Mouse (Mus musculus) layer of hippocampus, postnatal 10 days (tissue): ENCODE measurements around the gene Gpr84. TPM values are rescaled to one million over a fixed set of nuclear protein-coding genes. Genes with fewer than 3 reads are reported as not detected.
"Not testable (repeated sequence)": the region's sequence is repeated elsewhere in the genome, so short reads cannot be mapped to it uniquely, and the experiment has no call there.

Experiments
- DNase-seq, 2 experiments: peaks; one replicate each; pipeline ENCODE4 v3.0.0; 2021; ENCODE audit warnings: low spot score in 2 of 2
- total RNA-seq, 2 experiments: library from RNA; stranded (reverse); gene quantifications; 2 replicates each; pipeline ENCODE4 v1.2.3; 2021

The Gpr84 gene
- total RNA-seq, 2 experiments from 2014 or later, result 0.89 to 1.0 TPM

GRCm38 (mm10) chr15:103292673-103293345, 17.6 kb downstream of the Gpr84 start:
- no peak for DNase-seq

- DNase-seq, result no peak
Observed at GRCm38 (mm10) chr15:103290843-103291242, 19.6 kb downstream of the Gpr84 start.

GRCm38 (mm10) chr15:103290417-103290816, 20.0 kb downstream of the Gpr84 start:
- no peak for DNase-seq

GRCm38 (mm10) chr15:103289600-103289999, 20.8 kb downstream of the Gpr84 start:
- DNase-seq, result no peak

GRCm38 (mm10) chr15:103285778-103286417, 24.5 kb downstream of the Gpr84 start:
- peak; percentile 68 to 77 for DNase-seq

- DNase-seq, result peak in 1 of 2 experiments; percentile 34
Observed at GRCm38 (mm10) chr15:103284647-103285046, 25.8 kb downstream of the Gpr84 start.

GRCm38 (mm10) chr15:103284066-103284465, 26.3 kb downstream of the Gpr84 start:
- peak in 1 of 2 experiments; percentile 55 for DNase-seq

- no peak for DNase-seq
Observed at GRCm38 (mm10) chr15:103281465-103282205, 28.8 kb downstream of the Gpr84 start.

- DNase-seq, result no peak
Observed at GRCm38 (mm10) chr15:103280817-103281464, 29.5 kb downstream of the Gpr84 start.

GRCm38 (mm10) chr15:103279750-103280149, 30.7 kb downstream of the Gpr84 start:
- peak in 1 of 2 experiments; percentile 22 for DNase-seq

GRCm38 (mm10) chr15:103277949-103278348, 32.5 kb downstream of the Gpr84 start:
- no peak for DNase-seq

- DNase-seq, result not testable (repeated sequence)
Observed at GRCm38 (mm10) chr15:103275943-103276342, 34.5 kb downstream of the Gpr84 start.

- peak; percentile 92 to 95 for DNase-seq
Observed at GRCm38 (mm10) chr15:103272419-103273279, 37.8 kb downstream of the Gpr84 start, which contains the start of gene Copz1. Copz1 (plus strand) TSS chr15:103272714.

GRCm38 (mm10) chr15:103268903-103269302, 41.5 kb downstream of the Gpr84 start:
- DNase-seq, result no peak

GRCm38 (mm10) chr15:103264794-103265193, 45.6 kb downstream of the Gpr84 start:
- DNase-seq, result no peak

GRCm38 (mm10) chr15:103259989-103260388, 50.4 kb downstream of the Gpr84 start:
- no peak for DNase-seq

- DNase-seq, result no peak
Observed at GRCm38 (mm10) chr15:103259162-103259561, 51.2 kb downstream of the Gpr84 start.
